Mouse (Mus musculus) adrenal gland, adult 18-20 months (tissue): ENCODE results near the gene Zmat5. TPM values are rescaled to one million over a fixed set of nuclear protein-coding genes. Genes with fewer than 3 reads are reported as not detected.

Source experiments
- DNase-seq, 2 experiments: peaks; one replicate each; pipeline ENCODE4 v3.0.0; 2021 to 2022; ENCODE audit warnings: low spot score in 2 of 2
- total RNA-seq, 2 experiments: library from RNA; stranded (reverse); gene quantifications; 1 replicate in 1 of 2; 2 replicates in 1 of 2; pipeline ENCODE4 v1.2.3; 2021

Zmat5 gene
- total RNA-seq, 2 experiments from 2014 or later, result 44.7 to 46.3 TPM

DNA sequence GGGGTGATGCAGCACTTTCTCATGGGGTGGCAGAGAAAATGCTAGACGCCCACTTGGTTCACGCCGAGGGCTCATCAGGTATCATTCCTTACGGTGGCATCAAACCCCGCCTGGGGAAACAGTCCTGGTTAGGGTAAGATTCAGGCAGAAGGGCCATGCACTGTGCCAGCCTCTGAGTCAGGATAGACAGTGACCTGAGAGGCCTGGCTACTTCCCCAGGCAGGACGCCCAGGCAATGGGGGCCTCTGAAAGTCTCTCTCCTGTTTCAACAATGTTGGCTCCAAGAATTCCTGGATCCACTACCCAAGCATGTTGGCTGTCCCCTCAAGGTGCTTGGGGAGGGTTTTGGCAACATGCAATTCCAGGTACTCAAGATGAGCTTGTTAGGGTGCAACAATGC, 65.4 kb downstream of the Zmat5 start:
- no peak for DNase-seq

DNA sequence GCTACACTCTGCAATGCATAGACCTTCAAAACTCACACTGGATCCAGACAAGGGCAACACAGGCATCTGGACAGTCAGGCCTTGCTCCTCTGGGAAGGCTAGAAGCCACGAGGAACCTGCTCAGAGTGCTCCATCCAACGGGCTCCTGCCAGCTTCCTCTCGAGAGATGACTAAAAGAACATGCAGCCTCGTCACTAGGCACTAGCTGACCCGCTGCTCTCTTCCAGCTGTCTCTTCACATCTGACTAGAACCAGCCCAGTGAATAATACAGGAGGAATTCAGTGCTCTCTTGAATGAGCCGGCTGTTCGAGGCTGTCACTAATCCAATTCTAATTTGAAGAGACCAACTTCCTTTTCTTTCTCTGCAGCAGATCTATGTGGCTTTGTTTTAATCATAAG, 67.3 kb downstream of the Zmat5 start:
- DNase-seq, result no peak

DNA sequence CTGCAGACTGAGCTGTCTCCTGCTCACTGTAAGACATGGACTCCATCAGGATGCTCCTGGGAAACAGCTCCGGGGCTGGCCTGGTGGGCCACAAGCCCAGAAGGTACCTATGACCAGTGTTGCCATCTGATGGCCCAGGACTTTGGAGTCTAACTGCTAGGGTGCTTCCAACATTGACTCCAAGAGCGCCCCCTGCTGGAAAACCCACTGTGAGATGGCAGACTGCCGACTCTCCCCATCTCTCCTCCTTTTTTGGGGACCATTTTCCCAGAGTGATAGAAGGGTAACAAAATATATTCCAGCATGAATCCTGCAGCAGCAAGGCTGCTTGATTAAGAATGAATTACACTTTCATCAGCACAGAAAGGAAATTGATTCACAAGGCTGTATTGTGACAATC, 68.4 kb downstream of the Zmat5 start:
- peak; percentile 77 for DNase-seq

DNA sequence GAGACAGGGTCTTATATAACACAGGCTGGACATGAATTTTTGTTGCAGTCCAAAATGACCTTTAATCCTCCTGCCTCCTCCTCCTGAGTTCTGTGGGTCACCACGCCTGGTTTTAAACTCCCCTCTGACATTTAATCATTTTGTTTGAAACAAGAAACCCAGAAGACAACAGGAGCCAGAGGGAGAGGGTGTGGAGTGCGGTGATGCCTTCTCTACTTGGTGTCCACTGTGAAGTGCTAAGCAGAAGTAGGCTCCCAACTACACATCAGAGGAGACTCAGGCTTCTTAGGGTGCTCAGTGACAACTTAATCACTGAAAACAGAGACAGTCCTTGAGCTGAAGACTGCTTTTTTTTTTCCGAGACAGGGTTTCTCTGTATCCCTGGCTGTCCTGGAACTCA, 76.4 kb downstream of the Zmat5 start:
- DNase-seq, result no peak

DNA sequence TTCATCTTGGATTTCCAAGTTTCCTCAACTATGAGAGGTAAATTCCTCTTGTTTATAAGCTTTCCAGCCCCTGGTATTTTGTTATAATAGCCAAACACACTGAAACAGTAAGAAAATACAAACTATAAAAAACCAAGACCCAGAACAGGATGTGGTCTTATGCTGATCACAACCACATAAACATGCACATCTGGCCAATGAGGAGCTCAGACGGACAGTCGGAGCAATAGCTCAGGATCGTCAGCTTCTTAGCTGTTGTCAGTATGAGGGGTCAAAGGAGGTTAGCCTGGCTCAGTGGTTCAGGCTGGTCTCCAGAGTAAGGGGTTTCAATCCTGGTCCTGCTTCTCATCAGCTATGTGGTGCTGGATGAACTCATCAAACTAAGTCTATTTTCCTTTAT, 78.6 kb downstream of the Zmat5 start:
- DNase-seq, result no peak

DNA sequence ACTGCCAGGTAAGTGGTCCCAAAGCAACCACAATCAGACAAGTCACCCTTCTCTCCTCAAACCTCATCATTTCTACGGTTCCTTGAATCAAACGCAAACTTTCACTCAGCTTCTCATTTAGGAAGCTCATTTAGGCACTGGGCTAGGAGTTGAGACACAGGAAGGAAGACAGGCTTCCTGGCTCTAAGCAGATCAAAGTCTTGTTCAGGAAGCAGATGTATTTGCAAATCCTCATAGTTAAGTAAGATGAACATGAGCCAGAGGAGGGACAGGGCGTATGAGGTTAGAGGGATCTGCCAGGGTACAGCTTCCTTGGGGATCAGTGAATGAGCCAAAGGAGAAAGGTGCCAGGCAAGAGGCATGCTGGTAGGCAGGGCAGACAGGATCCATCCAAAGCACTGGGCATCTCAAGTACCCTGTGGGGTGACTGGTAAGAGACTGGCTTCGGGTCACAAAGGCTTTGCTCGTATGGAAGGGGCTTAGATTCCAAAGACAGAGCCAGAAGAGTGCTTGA, 80.2 kb downstream of the Zmat5 start:
- no peak for DNase-seq

Other genes with a start within 250 kb of the Zmat5 start
- gene Mtmr3, start 109.8 kb upstream of the Zmat5 start, total RNA-seq, result 10 to 100 TPM; 49.5 to 60.5 TPM
- gene Gm11032, start 84.6 kb upstream of the Zmat5 start, total RNA-seq, result not detected
- 10 to 100 TPM; 34.7 to 52.2 TPM for gene Ascc2, start 66.9 kb upstream of the Zmat5 start, total RNA-seq
- 1,000 to 10,000 TPM in 1 of 2 experiments, 100 to 1,000 TPM in 1; 866 to 1,117 TPM for gene Uqcr10, start 336 bp upstream of the Zmat5 start, total RNA-seq
- under 1 TPM in 1 of 2 experiments, not detected in 1; 0.45 TPM for gene Cabp7, start 42.1 kb downstream of the Zmat5 start, total RNA-seq
- gene Nf2, start 144.9 kb downstream of the Zmat5 start, total RNA-seq, result 100 to 1,000 TPM in 1 of 2 experiments, 10 to 100 TPM in 1; 63.4 to 136 TPM
- 10 to 100 TPM; 33.3 to 37.6 TPM for gene Nipsnap1, start 169.3 kb downstream of the Zmat5 start, total RNA-seq
- 10 to 100 TPM; 27.9 to 28.0 TPM for gene Thoc5, start 190.6 kb downstream of the Zmat5 start, total RNA-seq
- gene Nefh, start 243.4 kb downstream of the Zmat5 start, total RNA-seq, result 1 to 10 TPM; 1.9 to 2.7 TPM